22 mouse cellular contexts compared by ENCODE assay signal in genomic region chr4:138111858-138112257, GRCm38 (mm10).
DNase-seq lines count a peak whose midpoint lies in the region; ATAC-seq lines count a peak whose summit lies in the region.
"Had no signal": no experiment of that assay in that cellular context is flagged by ENCODE, and none has a peak within 500 bp of the region (broad histone marks: within the 10 kb centered on the region; RNA-seq: fewer than 3 reads in every experiment).

No protein-coding gene starts in this region.

- ATAC-seq in kidney, embryonic 14.5 days (ENCODE audit: low FRiP score, low TSS enrichment) = no peak
- ATAC-seq in midbrain, embryonic 11.5 days (ENCODE audit: low FRiP score) = no peak
- ATAC-seq in midbrain, embryonic 16.5 days = no peak
- ATAC-seq: activated CD4-positive, CD25-positive, alpha-beta regulatory T cell, adult 4 months had no signal

- H3K4me2 ChIP-seq in kidney, embryonic 14.5 days (replicated peaks; ENCODE audit: low read depth, low read length) = no peak overlapping the region
- H3K4me2 ChIP-seq in midbrain, embryonic 11.5 days = no peak overlapping the region
- H3K4me2 ChIP-seq in midbrain, embryonic 16.5 days (ENCODE audit: low read length) = no peak overlapping the region
- H3K4me2 ChIP-seq: embryonic facial prominence, embryonic 12.5 days; neural tube, embryonic 12.5 days had no signal

- H3K4me3 ChIP-seq in kidney, embryonic 14.5 days (ENCODE audit: low read length) = no peak overlapping the region
- no peak overlapping the region for H3K4me3 ChIP-seq in midbrain, embryonic 11.5 days (ENCODE audit: low read depth, low read length)
- H3K4me3 ChIP-seq in midbrain, embryonic 16.5 days (ENCODE audit: low read depth, low read length) = no peak overlapping the region
- H3K4me3 ChIP-seq: embryonic facial prominence, embryonic 12.5 days; forebrain, embryonic 10.5 days; heart, embryonic 10.5 days; neural tube, embryonic 12.5 days had no signal

- H3K9ac ChIP-seq in kidney, embryonic 14.5 days (ENCODE audit: low read depth, low read length) = no peak overlapping the region
- H3K9ac ChIP-seq in midbrain, embryonic 11.5 days (ENCODE audit: low read length) = no peak overlapping the region
- no peak overlapping the region for H3K9ac ChIP-seq in midbrain, embryonic 16.5 days (ENCODE audit: low read depth, low read length)
- H3K9ac ChIP-seq: embryonic facial prominence, embryonic 12.5 days; neural tube, embryonic 12.5 days had no signal

- peak; percentile 9 for DNase-seq in adrenal gland, postnatal 25 days
- DNase-seq in adrenal gland, postnatal 36 days = no peak
- peak; percentile 16 for DNase-seq in kidney, adult 9 months
- peak; percentile 17 for DNase-seq in midbrain, embryonic 11.5 days (ENCODE audit: low spot score, missing footprints)
- peak; percentile 64 for DNase-seq in skeletal muscle tissue, adult 2 months (ENCODE audit: low read depth, low spot score)
- DNase-seq in urinary bladder, postnatal 36 days (ENCODE audit: low spot score in 2 of 2) = no peak
- DNase-seq: heart, postnatal 4 days; layer of hippocampus, postnatal 36 days; liver; lung, adult 18-20 months; right cerebral cortex, postnatal 25 days; thymus, adult 2 months had no signal

- peaks cover 56% of the 10 kb centered on the region for H3K36me3 ChIP-seq in kidney, embryonic 14.5 days (ENCODE audit: control insufficient read depth, insufficient read depth, low read length)
- H3K36me3 ChIP-seq in midbrain, embryonic 11.5 days (ENCODE audit: control insufficient read depth, insufficient read depth, low read length) = peaks cover 12% of the 10 kb centered on the region; the same call in 1 of the 2 replicates
- H3K36me3 ChIP-seq in midbrain, embryonic 16.5 days (ENCODE audit: control insufficient read depth, insufficient read depth, low read length) = no peaks in the 10 kb centered on the region; the same call in none of the 2 replicates

- no peaks in the 10 kb centered on the region for H3K9me3 ChIP-seq in kidney, embryonic 14.5 days (ENCODE audit: control insufficient read depth, low read length)
- no peaks in the 10 kb centered on the region for H3K9me3 ChIP-seq in midbrain, embryonic 11.5 days (ENCODE audit: control insufficient read depth, low read length)
- no peaks in the 10 kb centered on the region for H3K9me3 ChIP-seq in midbrain, embryonic 16.5 days (replicated peaks; ENCODE audit: control insufficient read depth, low read length, poor library complexity, severe bottlenecking)
- H3K9me3 ChIP-seq: embryonic facial prominence, embryonic 12.5 days; forebrain, embryonic 10.5 days; heart, embryonic 10.5 days; neural tube, embryonic 12.5 days had no signal

- WGBS in kidney, embryonic 14.5 days = 71% methylated on average over 5 of the region's 5 CpGs
- WGBS in midbrain, embryonic 11.5 days = 86% methylated on average over 5 of the region's 5 CpGs
- WGBS in midbrain, embryonic 16.5 days = 82% methylated on average over 5 of the region's 5 CpGs

- H3K27me3 ChIP-seq in kidney, embryonic 14.5 days (ENCODE audit: control insufficient read depth, insufficient read depth, low read length) = no peaks in the 10 kb centered on the region
- H3K27me3 ChIP-seq in midbrain, embryonic 11.5 days (ENCODE audit: control insufficient read depth, insufficient read depth, low read length) = no peaks in the 10 kb centered on the region
- H3K27me3 ChIP-seq in midbrain, embryonic 16.5 days (ENCODE audit: control insufficient read depth, insufficient read depth, low read depth, low read length) = no peaks in the 10 kb centered on the region
- H3K27me3 ChIP-seq: CH12.LX; embryonic facial prominence, embryonic 12.5 days; neural tube, embryonic 12.5 days had no signal

- no peak overlapping the region for H3K27ac ChIP-seq in kidney, embryonic 14.5 days (ENCODE audit: low read depth, low read length)
- no peak overlapping the region for H3K27ac ChIP-seq in midbrain, embryonic 11.5 days (ENCODE audit: low read depth, low read length)
- no peak overlapping the region for H3K27ac ChIP-seq in midbrain, embryonic 16.5 days (ENCODE audit: low read length)
- H3K27ac ChIP-seq: embryonic facial prominence, embryonic 12.5 days; forebrain, embryonic 10.5 days; heart, embryonic 10.5 days; kidney, postnatal 0 days; macrophage; neural tube, embryonic 12.5 days had no signal

- H3K4me1 ChIP-seq in kidney, embryonic 14.5 days (ENCODE audit: control insufficient read depth, insufficient read depth, low read length) = no peaks in the 10 kb centered on the region
- no peaks in the 10 kb centered on the region for H3K4me1 ChIP-seq in midbrain, embryonic 11.5 days (ENCODE audit: control insufficient read depth, insufficient read depth, low read length)
- 0 out of 2 replicates have a peak, but pooled peaks cover 2% of the 10 kb centered on the region for H3K4me1 ChIP-seq in midbrain, embryonic 16.5 days (ENCODE audit: control insufficient read depth, insufficient read depth, low read length)
- H3K4me1 ChIP-seq: embryonic facial prominence, embryonic 12.5 days; forebrain, embryonic 10.5 days; neural tube, embryonic 12.5 days had no signal

Comparison
In these comparisons a context has a peak if more than half of its experiments do, and no peak if none do; other contexts are left out.
1. DNase-seq: peak in adrenal gland, postnatal 25 days (single experiment), kidney, adult 9 months (single experiment), midbrain, embryonic 11.5 days (single experiment) and skeletal muscle tissue, adult 2 months (single experiment); none in adrenal gland, postnatal 36 days (0 of 2) and urinary bladder, postnatal 36 days (0 of 2).